ENCODE assay signal across 8 mouse cellular contexts in genomic region chr9:97068201-97069095, GRCm38 (mm10). TPM values are rescaled to one million over a fixed set of nuclear protein-coding genes. Genes with fewer than 3 reads are reported as not detected.
DNase-seq lines count a peak whose midpoint lies in the region.

No protein-coding gene starts in this region.

- peak; percentile 57 for DNase-seq in WW6 (ENCODE audit: low read depth, low spot score)
- peak; percentile 74 to 90 for DNase-seq in cerebellum, postnatal 25 days
- DNase-seq in gastrocnemius, adult 18-20 months (ENCODE audit: low spot score): peak; percentile 82
- DNase-seq in hindlimb bud, embryonic 11.5 days (ENCODE audit: extremely low spot score, low read depth, low spot score): peak; percentile 82
- peak; percentile 73 for DNase-seq in left cerebral cortex, adult 11 months (ENCODE audit: low spot score)
- peak; percentile 90 for DNase-seq in lung, postnatal 36 days
- DNase-seq in retina, postnatal 7 days (ENCODE audit: low read depth, low spot score): peak; percentile 83
- peak; percentile 76 for DNase-seq in urinary bladder, postnatal 25 days (ENCODE audit: low spot score)

RNA-seq across cellular contexts. Expression of gene Slc25a36, which starts 42.5 kb away (rescaled TPM):
- 10 to 100 TPM; 30.4 to 51.7 TPM for total RNA-seq in gastrocnemius, adult 18-20 months (2021)

RNA-seq across cellular contexts. Expression of gene Spsb4, which starts 49.8 kb away (rescaled TPM):
- 1 to 10 TPM; 1.3 to 2.2 TPM for total RNA-seq in gastrocnemius, adult 18-20 months (2021)

Comparison
In these comparisons a context has a peak if more than half of its experiments do, and no peak if none do; other contexts are left out.
1. Peak in every context shown above with its lines: DNase-seq.